24 mouse cellular contexts compared by ENCODE assay signal in the genomic region with DNA sequence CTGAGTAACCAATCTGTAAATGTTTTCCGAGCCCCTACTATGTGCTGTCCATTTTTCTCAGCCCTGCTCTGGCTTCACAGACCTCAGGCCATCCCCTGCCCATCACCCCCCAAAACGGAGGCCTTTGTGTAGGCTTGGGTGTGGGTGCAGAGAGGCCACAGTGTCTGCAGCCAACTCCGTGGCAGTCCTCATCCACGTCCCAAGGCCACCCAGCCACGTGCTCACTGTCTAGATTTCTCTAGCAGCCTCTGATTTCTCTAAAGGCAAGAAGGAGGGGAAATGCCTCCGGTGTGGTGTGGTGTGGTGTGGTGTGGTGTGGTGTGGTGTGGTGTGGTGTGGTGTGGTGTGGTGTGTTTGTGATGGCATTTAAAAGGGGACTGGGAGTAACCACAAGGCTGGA. TPM values are rescaled to one million over a fixed set of nuclear protein-coding genes. Genes with fewer than 3 reads are reported as not detected.
A peak's percentile ranks its signal among the peaks of the same experiment; 100 is the strongest.
DNase-seq lines count a peak whose midpoint lies in the region; ATAC-seq and TF ChIP-seq lines count a peak whose summit lies in the region.
"Had no signal": no experiment of that assay in that cellular context is flagged by ENCODE, and none has a peak within 500 bp of the region (broad histone marks: within the 10 kb centered on the region; RNA-seq: fewer than 3 reads in every experiment).

No protein-coding gene starts in this region.

- intact Hi-C loops in gastrocnemius, adult 2 months (cut with DNase I) = no loop called here

- no peak for ATAC-seq in neural tube, embryonic 13.5 days (ENCODE audit: low read depth)
- no peak for ATAC-seq in neural tube, embryonic 15.5 days (ENCODE audit: low FRiP score)
- ATAC-seq: CD4-positive, CD25-positive, alpha-beta regulatory T cell, adult 4 months; forebrain, embryonic 14.5 days; forebrain, embryonic 16.5 days had no signal

- no peaks in the 10 kb centered on the region for H3K27me3 ChIP-seq in neural tube, embryonic 13.5 days
- H3K27me3 ChIP-seq in neural tube, embryonic 15.5 days (replicated peaks) = no peaks in the 10 kb centered on the region
- H3K27me3 ChIP-seq: embryonic facial prominence, embryonic 15.5 days; forebrain, embryonic 12.5 days had no signal

- H3K9me3 ChIP-seq in neural tube, embryonic 13.5 days = no peaks in the 10 kb centered on the region
- H3K9me3 ChIP-seq in neural tube, embryonic 15.5 days (replicated peaks) = no peaks in the 10 kb centered on the region
- H3K9me3 ChIP-seq: embryonic facial prominence, embryonic 13.5 days; embryonic facial prominence, embryonic 15.5 days; forebrain, embryonic 10.5 days; forebrain, embryonic 12.5 days had no signal

- peaks cover 29% of the 10 kb centered on the region for H3K4me1 ChIP-seq in neural tube, embryonic 13.5 days (replicated peaks)
- H3K4me1 ChIP-seq in neural tube, embryonic 15.5 days = peaks cover 9% of the 10 kb centered on the region; the same call in 1 of the 2 replicates

- H3K4me3 ChIP-seq in gastrocnemius, adult 2 months = no peak overlapping the region
- H3K4me3 ChIP-seq in neural tube, embryonic 13.5 days = no peak overlapping the region
- H3K4me3 ChIP-seq in neural tube, embryonic 15.5 days (replicated peaks) = no peak overlapping the region
- H3K4me3 ChIP-seq: embryonic facial prominence, embryonic 13.5 days; embryonic facial prominence, embryonic 15.5 days; erythroblast, embryonic 14.5 days; forebrain, embryonic 10.5 days; forebrain, embryonic 12.5 days had no signal

- H3K27ac ChIP-seq in gastrocnemius, adult 2 months = no peak overlapping the region
- H3K27ac ChIP-seq in neural tube, embryonic 13.5 days (replicated peaks) = 0 out of 2 replicates have a peak overlapping the region, but pooled peaks have one; percentile 74
- H3K27ac ChIP-seq in neural tube, embryonic 15.5 days (replicated peaks) = no peak overlapping the region
- H3K27ac ChIP-seq: embryonic facial prominence, embryonic 13.5 days; embryonic facial prominence, embryonic 15.5 days; forebrain, embryonic 10.5 days; forebrain, embryonic 12.5 days had no signal

- no peak overlapping the region for H3K4me2 ChIP-seq in neural tube, embryonic 13.5 days
- H3K4me2 ChIP-seq in neural tube, embryonic 15.5 days = no peak overlapping the region
- H3K4me2 ChIP-seq: embryonic facial prominence, embryonic 13.5 days; embryonic facial prominence, embryonic 15.5 days; forebrain, embryonic 12.5 days had no signal

- H3K36me3 ChIP-seq in neural tube, embryonic 13.5 days = no peaks in the 10 kb centered on the region
- no peaks in the 10 kb centered on the region for H3K36me3 ChIP-seq in neural tube, embryonic 15.5 days
- H3K36me3 ChIP-seq: embryonic facial prominence, embryonic 13.5 days; embryonic facial prominence, embryonic 15.5 days; forebrain, embryonic 10.5 days; forebrain, embryonic 12.5 days had no signal

- 86% methylated on average over 6 of the region's 6 CpGs for WGBS in neural tube, embryonic 13.5 days
- 88% methylated on average over 6 of the region's 6 CpGs for WGBS in neural tube, embryonic 15.5 days

- H3K9ac ChIP-seq in neural tube, embryonic 13.5 days = no peak overlapping the region
- no peak overlapping the region for H3K9ac ChIP-seq in neural tube, embryonic 15.5 days (replicated peaks)
- H3K9ac ChIP-seq: embryonic facial prominence, embryonic 13.5 days; embryonic facial prominence, embryonic 15.5 days; forebrain, embryonic 12.5 days had no signal

- TF ChIP-seq CTCF in gastrocnemius, adult 2 months (IDR thresholded peaks at IDR 0.05) = no peak

- DNase-seq in adrenal gland, postnatal 14 days = peak; percentile 59
- DNase-seq in adrenal gland, adult 18-20 months (ENCODE audit: low spot score in 2 of 2) = no peak
- DNase-seq in gastrocnemius, adult 2 months = peak; percentile 14
- DNase-seq in gastrocnemius, postnatal 4 days (ENCODE audit: low spot score in 2 of 2) = no peak
- peak; percentile 35 for DNase-seq in ES-CJ7 (ENCODE audit: low read depth, low spot score)
- DNase-seq in urinary bladder, postnatal 4 days (ENCODE audit: low spot score in 2 of 2) = no peak
- DNase-seq: B cell, adult 2 months; cerebellum, adult 11 months; cerebellum, adult 18-20 months; cerebellum, adult 8-10 months; cerebellum, adult 9-11 months; cerebellum, postnatal 14 days; cerebellum, postnatal 36 days; embryo, embryonic 11 days had no signal

RNA-seq across cellular contexts. Expression of a gene that starts 41.7 kb away (rescaled TPM):
- 70.1 and 88.2 TPM in 2 replicates for total RNA-seq in adrenal gland, postnatal 14 days (2021)
- total RNA-seq in adrenal gland, adult 18-20 months (2021) = 100 to 1,000 TPM in 1 of 2 experiments, 10 to 100 TPM in 1; 63.7 to 118 TPM
- 10 to 100 TPM; 18.9 to 25.0 TPM for total RNA-seq in gastrocnemius, adult 2 months (2021)
- total RNA-seq in gastrocnemius, postnatal 4 days (2021) = 100 to 1,000 TPM; 109 to 114 TPM
- polyA plus RNA-seq in neural tube, embryonic 13.5 days (2015; fragmentation: Nextera tagmentation; extraction: Ambion mirVana) = 28.0 and 30.6 TPM in 2 replicates
- polyA plus RNA-seq in neural tube, embryonic 15.5 days (2015; fragmentation: Nextera tagmentation; extraction: Ambion mirVana) = 18.8 and 48.9 TPM in 2 replicates

Comparison
In these comparisons a context has a peak if more than half of its experiments do, and no peak if none do; other contexts are left out.
1. DNase-seq: peak in adrenal gland, postnatal 14 days (single experiment), gastrocnemius, adult 2 months (single experiment) and ES-CJ7 (single experiment); none in adrenal gland, adult 18-20 months (0 of 2), gastrocnemius, postnatal 4 days (0 of 2) and urinary bladder, postnatal 4 days (0 of 2).